Mouse (Mus musculus) layer of hippocampus, adult 6 months (tissue): Measurements from ENCODE around the gene Fam43b. TPM values are rescaled to one million over a fixed set of nuclear protein-coding genes. Genes with fewer than 3 reads are reported as not detected.

Experiments used
- long read RNA-seq, 2 experiments: library from polyadenylated mRNA; unstranded; transcript quantifications; one replicate each; pipeline ENCODE4 v2.0.0; 2019 to 2020
- polyA plus RNA-seq: library from polyadenylated mRNA; unstranded; fragments of <200 nt; fragmentation: Nextera tagmentation; gene quantifications from 2 replicates; pipeline ENCODE4 v1.2.3, GENCODE M21; 2021

Fam43b gene
- polyA plus RNA-seq = 13.3 and 16.9 TPM in 2 replicates
- long read RNA-seq, experiment 1, transcript Fam43b-201 (1 exons, 2,437 nt) = major isoform, 44 of 45 reads
- long read RNA-seq, experiment 1, partial matches to known transcripts = 0 of 45 reads
- long read RNA-seq, experiment 1, other reads (novel, unspliced or antisense) = 1 of 45 reads
- long read RNA-seq, experiment 2, transcript Fam43b-201 (1 exons, 2,437 nt) = major isoform, 258 of 259 reads
- long read RNA-seq, experiment 2, partial matches to known transcripts = 0 of 259 reads
- long read RNA-seq, experiment 2, other reads (novel, unspliced or antisense) = 1 of 259 reads

DNA sequence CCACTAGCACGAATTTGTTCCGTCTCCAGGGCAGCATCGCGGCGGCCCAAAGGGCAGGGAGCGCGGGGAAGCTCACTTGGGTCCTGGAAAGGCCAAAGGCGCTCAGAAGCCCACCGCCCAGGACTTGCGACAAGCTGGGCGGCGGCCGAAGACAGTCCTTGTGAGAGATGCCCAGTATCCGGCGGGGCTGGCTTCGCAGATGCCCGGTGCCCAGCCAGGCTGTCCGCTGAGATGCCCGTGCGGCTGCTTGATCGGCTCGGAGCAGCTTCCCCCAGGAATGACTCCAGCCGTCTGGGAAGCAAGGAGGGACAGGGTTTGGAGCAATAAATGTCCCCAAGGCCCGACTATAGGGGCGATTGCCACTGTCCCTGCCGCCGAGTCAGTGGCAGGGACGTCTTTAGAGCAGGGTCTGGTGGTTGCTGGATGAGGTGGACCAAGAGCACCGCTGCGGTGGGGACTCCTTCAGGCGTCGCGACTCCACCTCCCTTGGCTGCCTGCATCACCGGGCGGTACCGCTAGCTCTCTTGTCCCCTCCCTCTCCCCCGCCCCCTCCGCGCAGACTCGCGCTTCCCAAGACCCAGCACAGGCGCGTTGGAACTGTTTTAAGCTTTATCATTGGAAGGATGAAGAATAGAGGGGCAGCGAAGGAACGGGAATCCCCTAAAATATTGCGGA lies at the start of gene Fam43b:
Gene Fam43b, minus strand, starts transcription at position 558 of the 675 bp plus-strand sequence.

DNA sequence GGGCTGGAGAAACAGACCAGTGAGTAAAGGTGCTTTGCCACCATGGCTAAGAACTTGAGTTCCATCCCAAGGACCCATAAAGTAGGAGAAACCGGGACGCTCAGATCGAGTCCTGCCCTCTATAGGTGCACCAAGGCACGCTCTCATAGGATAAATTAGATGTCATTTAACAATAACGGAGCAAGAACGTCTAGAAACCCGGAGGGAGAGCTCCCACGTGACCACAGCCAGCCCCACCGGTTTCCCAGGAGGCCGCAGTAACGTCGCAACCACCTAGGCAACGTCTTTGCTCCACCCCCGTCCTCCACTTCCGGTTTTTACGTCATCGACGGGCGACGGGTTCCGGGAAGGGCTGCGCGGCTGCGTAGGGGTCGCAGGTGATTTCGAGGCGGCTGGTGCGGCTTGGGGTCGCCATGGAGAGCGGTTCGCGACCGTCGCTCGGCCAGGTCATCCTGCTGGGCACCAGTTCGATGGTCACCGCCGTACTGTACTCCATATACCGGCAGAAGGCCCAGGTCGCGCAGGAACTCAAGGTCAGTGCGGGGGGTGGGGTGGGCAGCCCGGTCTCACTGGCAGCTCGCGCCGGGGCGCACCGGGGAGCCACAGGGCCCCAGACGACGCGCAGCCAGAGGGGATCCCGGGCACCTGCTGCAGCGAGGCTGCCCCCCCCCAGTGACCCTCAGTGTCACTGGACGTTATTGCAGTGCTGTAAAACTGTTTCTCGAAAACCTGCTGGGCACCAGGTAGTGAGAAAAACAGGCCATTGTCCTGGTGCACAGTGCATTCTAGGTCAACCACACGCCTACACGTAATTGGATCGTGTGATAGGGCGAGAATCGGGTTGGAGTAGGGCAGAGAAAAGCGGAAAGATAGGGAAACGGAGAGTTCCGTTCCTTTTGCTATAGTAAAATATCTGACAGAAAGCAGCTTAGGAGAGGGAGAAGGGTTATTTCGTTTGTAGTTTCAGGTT lies 38.3 kb upstream of the Fam43b start, which contains the start of gene Mul1:
Gene Mul1, plus strand, starts transcription at position 325 of the 970 bp plus-strand sequence.

DNA sequence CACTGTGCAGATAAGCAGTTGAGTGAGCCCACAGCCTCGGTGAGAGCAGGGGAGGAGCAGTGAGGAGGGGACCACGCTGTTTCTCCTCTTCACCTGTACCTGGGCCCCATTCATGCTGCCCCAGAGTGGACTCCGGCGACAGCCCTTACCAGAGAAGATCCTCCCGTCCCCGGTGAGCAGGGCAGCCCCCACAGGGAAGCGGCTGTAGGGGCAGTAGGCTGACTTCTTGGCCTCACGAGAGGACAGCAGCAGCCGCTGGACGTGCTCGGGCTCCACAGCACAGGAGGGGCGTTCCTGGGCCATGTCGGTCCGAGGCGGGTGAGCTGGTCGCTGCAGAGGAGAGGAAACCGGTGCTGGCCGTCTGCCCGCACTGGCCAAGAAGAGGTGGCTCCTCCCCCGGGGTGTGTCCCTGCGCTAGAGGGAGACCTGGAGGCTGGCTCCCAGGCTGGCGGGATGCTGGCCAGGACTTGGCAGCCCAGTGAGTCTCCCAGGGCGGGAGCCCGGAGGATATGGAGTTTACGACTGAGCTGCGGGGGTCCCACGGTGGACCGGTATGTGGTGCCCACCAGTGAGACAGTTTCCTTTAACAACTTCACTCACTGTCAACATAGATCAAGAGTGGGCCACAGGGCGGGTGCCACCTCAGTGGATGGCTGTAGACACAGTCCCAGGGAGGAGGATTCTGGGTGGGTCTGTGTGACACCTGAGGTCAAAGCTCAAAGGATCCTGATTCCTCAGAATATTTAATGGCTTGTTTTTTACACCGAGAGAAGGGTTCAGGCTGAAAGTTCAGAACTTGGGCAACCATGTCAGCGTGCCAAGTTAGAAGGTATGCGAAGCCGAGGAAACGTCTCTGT lies 28.5 kb downstream of the Fam43b start, which contains the start of gene Cda:
Gene Cda, minus strand, starts transcription at position 352 of the 857 bp plus-strand sequence.

Other genes starting within 250 kb of the Fam43b start
- 258 and 263 TPM in 2 replicates for gene Hp1bp3, start 180.2 kb downstream of the Fam43b start, polyA plus RNA-seq
- 17.9 and 19.7 TPM in 2 replicates for gene Sh2d5, start 146.1 kb downstream of the Fam43b start, polyA plus RNA-seq
- 6.7 and 7.3 TPM in 2 replicates for gene Kif17, start 146.1 kb downstream of the Fam43b start, polyA plus RNA-seq
- gene Ddost, start 91.8 kb downstream of the Fam43b start, polyA plus RNA-seq = 180 and 182 TPM in 2 replicates
- gene Pink1, start 70.2 kb downstream of the Fam43b start, polyA plus RNA-seq = 222 and 265 TPM in 2 replicates
- 2.2 and 2.3 TPM in 2 replicates for gene Cda, start 28.5 kb downstream of the Fam43b start, polyA plus RNA-seq
- gene Mul1, start 38.1 kb upstream of the Fam43b start, polyA plus RNA-seq = 27.6 and 28.1 TPM in 2 replicates
- gene Camk2n1, start 57.8 kb upstream of the Fam43b start, polyA plus RNA-seq = 34.4 and 49.0 TPM in 2 replicates
- 2.0 and 3.8 TPM in 2 replicates for gene Vwa5b1, start 239.4 kb upstream of the Fam43b start, polyA plus RNA-seq